Mouse (Mus musculus) cerebellum, adult 11 months (tissue): ENCODE data around the gene Usp33.

Experiments used
- DNase-seq: peaks from one replicate; pipeline ENCODE4 v3.0.0; 2022

Gene Usp33

DNA sequence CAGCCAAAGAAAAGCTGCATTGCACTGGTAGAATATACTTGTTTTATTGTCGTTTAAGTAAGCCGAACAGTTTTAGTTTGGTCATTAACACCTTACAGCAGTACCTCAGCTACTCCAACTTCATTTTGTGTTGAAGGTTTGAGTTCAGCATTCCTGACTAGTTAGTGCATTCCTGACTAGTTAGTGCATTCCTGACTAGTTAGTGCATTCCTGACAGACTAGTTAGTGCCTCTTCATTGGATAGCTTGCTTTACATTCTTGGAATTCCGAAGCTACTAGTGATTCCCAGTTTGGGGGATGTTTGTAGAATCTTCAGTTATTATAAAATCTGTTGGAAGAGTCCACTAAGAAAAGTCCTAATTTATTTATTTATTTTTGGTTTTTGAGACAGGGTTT, 56.4 kb downstream of the Usp33 start:
- no peak for DNase-seq

DNA sequence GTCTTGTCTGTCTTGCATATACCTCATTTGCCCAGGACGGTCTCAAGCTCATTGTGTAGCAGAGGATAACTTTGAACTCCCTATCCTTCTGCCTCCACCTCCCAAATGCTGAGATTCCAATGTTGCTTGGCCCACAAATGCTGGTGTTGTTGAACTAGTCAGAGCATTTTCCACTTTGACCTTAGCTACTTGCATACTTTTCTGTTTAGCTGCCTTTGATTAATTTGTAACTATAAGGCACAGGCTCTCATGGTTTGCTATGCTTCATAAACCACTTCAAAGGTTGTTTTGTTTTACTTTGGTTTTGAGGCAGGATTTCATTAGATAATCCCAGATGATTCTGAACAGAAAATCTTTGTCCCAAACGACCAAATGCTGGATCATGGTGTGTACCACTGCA, 57.5 kb downstream of the Usp33 start:
- DNase-seq, result no peak

GRCm38 (mm10) chr3:152405420-152405819, 59.1 kb downstream of the Usp33 start:
- DNase-seq, result no peak

GRCm38 (mm10) chr3:152405978-152406640, 59.8 kb downstream of the Usp33 start:
- no peak for DNase-seq

- DNase-seq, result no peak
Observed at GRCm38 (mm10) chr3:152410980-152411551, 64.8 kb downstream of the Usp33 start.

- no peak for DNase-seq
Observed at GRCm38 (mm10) chr3:152412362-152412761, 66.1 kb downstream of the Usp33 start.

- no peak for DNase-seq
Observed at GRCm38 (mm10) chr3:152428925-152429324, 82.6 kb downstream of the Usp33 start.

DNA sequence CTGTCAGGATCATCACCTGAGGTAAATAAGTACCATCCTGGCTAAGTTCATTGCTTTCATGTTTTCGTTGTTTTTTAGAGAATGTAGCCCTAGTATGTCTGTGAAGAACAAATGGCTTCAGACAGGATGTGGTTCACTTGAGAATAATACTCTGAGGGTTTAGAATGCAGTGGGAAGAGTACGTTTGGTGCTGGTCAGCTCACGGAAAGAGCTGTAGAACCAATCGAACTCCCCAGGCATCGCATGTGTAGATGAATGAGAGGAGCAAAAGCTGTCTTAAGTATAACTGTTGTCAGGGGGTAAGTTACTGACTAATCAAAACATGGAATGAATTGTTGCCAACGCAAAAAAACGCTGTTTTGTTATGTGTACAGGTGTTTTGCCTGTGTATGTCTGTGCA, 86.4 kb downstream of the Usp33 start:
- DNase-seq, result no peak

DNA sequence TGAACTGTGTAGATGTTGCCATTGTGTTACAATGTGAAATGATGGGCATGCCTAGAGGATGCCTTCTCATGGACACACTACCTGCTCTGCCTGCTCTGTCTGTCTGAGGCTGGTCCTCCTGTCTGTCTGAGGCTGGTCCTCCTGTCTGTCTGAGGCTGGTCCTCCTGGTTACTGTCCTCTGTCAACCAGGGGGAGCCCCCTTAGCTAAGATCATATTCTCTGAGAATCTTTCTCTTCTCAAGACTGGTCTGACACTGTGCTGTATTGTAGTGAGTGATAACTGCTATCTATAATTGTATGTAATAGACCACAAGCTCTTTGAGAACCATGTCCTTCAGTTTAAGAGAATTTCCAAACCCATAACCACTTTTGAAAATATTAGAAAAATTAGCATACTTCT, 89.3 kb downstream of the Usp33 start:
- no peak for DNase-seq

GRCm38 (mm10) chr3:152438068-152438467, 91.8 kb downstream of the Usp33 start:
- DNase-seq, result no peak

- no peak for DNase-seq
Observed at GRCm38 (mm10) chr3:152442795-152443194, 96.5 kb downstream of the Usp33 start.
